ENCODE assay signal across 26 mouse cellular contexts in genomic region chr1:180322896-180323295, GRCm38 (mm10). TPM values are rescaled to one million over a fixed set of nuclear protein-coding genes. Genes with fewer than 3 reads are reported as not detected.
DNase-seq lines count a peak whose midpoint lies in the region; ATAC-seq and TF ChIP-seq lines count a peak whose summit lies in the region.
"Had no signal": no experiment of that assay in that cellular context is flagged by ENCODE, and none has a peak within 500 bp of the region (broad histone marks: within the 10 kb centered on the region; RNA-seq: fewer than 3 reads in every experiment).

No protein-coding gene starts in this region.

- H3K4me1 ChIP-seq in intestine, postnatal 0 days (replicated peaks; ENCODE audit: control insufficient read depth, insufficient read depth, low read length): no peaks in the 10 kb centered on the region
- H3K4me1 ChIP-seq in intestine, embryonic 16.5 days (ENCODE audit: control insufficient read depth, insufficient read depth, low read length): no peaks in the 10 kb centered on the region
- H3K4me1 ChIP-seq in testis, adult 2 months (ENCODE audit: control insufficient read depth, insufficient read depth, low read length): peaks cover 4% of the 10 kb centered on the region
- H3K4me1 ChIP-seq: heart, embryonic 10.5 days had no signal

- no peak overlapping the region for H3K4me2 ChIP-seq in intestine, postnatal 0 days (replicated peaks; ENCODE audit: low read depth)
- H3K4me2 ChIP-seq in intestine, embryonic 16.5 days (ENCODE audit: low read depth, low read length): no peak overlapping the region
- H3K4me2 ChIP-seq: forebrain, embryonic 13.5 days; heart, embryonic 13.5 days; hindbrain, embryonic 14.5 days had no signal

- TF ChIP-seq CTCF in intestine, postnatal 0 days (IDR thresholded peaks at IDR 0.05; ENCODE audit: low read depth): no peak
- no peak for TF ChIP-seq CTCF in testis, adult 2 months (IDR thresholded peaks at IDR 0.05; ENCODE audit: control insufficient read depth, insufficient read depth, insufficient replicate concordance, low read depth, low read length)

- H3K9me3 ChIP-seq in intestine, postnatal 0 days (ENCODE audit: control insufficient read depth): no peaks in the 10 kb centered on the region
- no peaks in the 10 kb centered on the region for H3K9me3 ChIP-seq in intestine, embryonic 16.5 days (ENCODE audit: control insufficient read depth, low read length)
- H3K9me3 ChIP-seq: forebrain, embryonic 10.5 days; forebrain, embryonic 13.5 days; heart, embryonic 10.5 days; heart, embryonic 13.5 days had no signal

- no peaks in the 10 kb centered on the region for H3K36me3 ChIP-seq in intestine, postnatal 0 days (ENCODE audit: control insufficient read depth, insufficient read depth)
- no peaks in the 10 kb centered on the region for H3K36me3 ChIP-seq in intestine, embryonic 16.5 days (ENCODE audit: control insufficient read depth, insufficient read depth, low read length)
- H3K36me3 ChIP-seq in testis, adult 2 months (ENCODE audit: control insufficient read depth, insufficient read depth, low read length): no peaks in the 10 kb centered on the region
- H3K36me3 ChIP-seq: forebrain, embryonic 10.5 days; heart, embryonic 10.5 days; heart, embryonic 13.5 days had no signal

- ATAC-seq in intestine, postnatal 0 days: 0 out of 2 replicates have a peak, but pooled peaks have one; percentile 43
- ATAC-seq in intestine, embryonic 16.5 days: no peak
- ATAC-seq: activated CD4-positive, CD25-positive, alpha-beta regulatory T cell, adult 4 months; forebrain, embryonic 13.5 days; forebrain, embryonic 16.5 days; hindbrain, postnatal 0 days; inflammation-experienced regulatory T-cells, adult 6 months had no signal

- 77% methylated on average over 3 of the region's 3 CpGs for WGBS in intestine, postnatal 0 days
- WGBS in intestine, embryonic 16.5 days: 91% methylated on average over 3 of the region's 3 CpGs

- no peak for TF ChIP-seq POLR2A in testis, adult 2 months (IDR thresholded peaks at IDR 0.05; ENCODE audit: control insufficient read depth, low read depth, low read length)

- H3K27me3 ChIP-seq in intestine, postnatal 0 days (replicated peaks; ENCODE audit: control insufficient read depth, insufficient read depth, low read length): no peaks in the 10 kb centered on the region
- H3K27me3 ChIP-seq in intestine, embryonic 16.5 days (replicated peaks; ENCODE audit: control insufficient read depth, insufficient read depth, low read length): no peaks in the 10 kb centered on the region
- H3K27me3 ChIP-seq in testis, adult 2 months (ENCODE audit: control insufficient read depth, insufficient read depth, low read length): no peaks in the 10 kb centered on the region
- H3K27me3 ChIP-seq: forebrain, embryonic 13.5 days had no signal

- no peak overlapping the region for H3K27ac ChIP-seq in intestine, postnatal 0 days (ENCODE audit: low read depth, low read length)
- H3K27ac ChIP-seq in intestine, embryonic 16.5 days (ENCODE audit: low read length): no peak overlapping the region
- H3K27ac ChIP-seq in testis, adult 2 months (ENCODE audit: control insufficient read depth, insufficient read depth, low read depth, low read length): no peak overlapping the region
- H3K27ac ChIP-seq: forebrain, embryonic 10.5 days; forebrain, embryonic 13.5 days; heart, adult 2 months; heart, embryonic 10.5 days; heart, embryonic 13.5 days; hindbrain, embryonic 14.5 days; hindbrain, postnatal 0 days had no signal

- no peak overlapping the region for H3K9ac ChIP-seq in intestine, postnatal 0 days (ENCODE audit: low read depth, low read length)
- H3K9ac ChIP-seq in intestine, embryonic 16.5 days (ENCODE audit: low read depth, low read length): no peak overlapping the region
- H3K9ac ChIP-seq: forebrain, embryonic 13.5 days; heart, embryonic 13.5 days; hindbrain, embryonic 14.5 days had no signal

- H3K4me3 ChIP-seq in intestine, postnatal 0 days (ENCODE audit: low read depth, low read length): no peak overlapping the region
- no peak overlapping the region for H3K4me3 ChIP-seq in intestine, embryonic 16.5 days (ENCODE audit: low read length)
- H3K4me3 ChIP-seq in testis, adult 2 months (ENCODE audit: control insufficient read depth, low read depth, low read length): peak overlapping the region; percentile 17; the same call in 1 of the 2 replicates
- H3K4me3 ChIP-seq: forebrain, embryonic 10.5 days; forebrain, embryonic 13.5 days; heart, adult 2 months; heart, embryonic 10.5 days; heart, embryonic 13.5 days had no signal

- peak; percentile 58 for DNase-seq in adrenal gland, adult 2 months
- DNase-seq in adrenal gland, postnatal 4 days (ENCODE audit: low spot score in 2 of 2): no peak
- DNase-seq in testis, postnatal 10 days (ENCODE audit: low spot score): no peak
- DNase-seq in embryo, embryonic 9.5 days (ENCODE audit: extremely low spot score): no peak
- DNase-seq: cerebellum, adult 11-12 months; cerebellum, adult 8-10 months; cerebellum, postnatal 10 days; cerebellum, postnatal 36 days; embryo, embryonic 11 days; gastrocnemius, postnatal 10 days; gastrocnemius, postnatal 36 days; heart, postnatal 14 days; heart, postnatal 4 days had no signal

RNA-seq across cellular contexts. Expression of gene Itpkb, which starts 7.4 kb away (rescaled TPM):
- 10 to 100 TPM; 45.6 to 76.4 TPM for total RNA-seq in adrenal gland, adult 2 months (2021)
- 22.6 and 25.3 TPM in 2 replicates for polyA plus RNA-seq in adrenal gland, adult 2 months (2012; rRNA removed)
- total RNA-seq in adrenal gland, postnatal 4 days (2021): 10 to 100 TPM; 73.5 to 77.8 TPM
- 2.3 and 3.4 TPM in 2 replicates for polyA plus RNA-seq in intestine, postnatal 0 days (2015; fragmentation: Nextera tagmentation; extraction: Ambion mirVana)
- polyA plus RNA-seq in intestine, embryonic 16.5 days (2015; fragmentation: Nextera tagmentation; extraction: Ambion mirVana): 5.1 TPM in 2 replicates
- 9.9 TPM in 2 replicates for polyA plus RNA-seq in testis, adult 2 months (2012; rRNA removed)

RNA-seq across cellular contexts. Expression of gene Psen2, which starts 59.7 kb away (rescaled TPM):
- total RNA-seq in adrenal gland, adult 2 months (2021): 10 to 100 TPM; 32.4 to 33.5 TPM
- 60.5 and 75.3 TPM in 2 replicates for polyA plus RNA-seq in adrenal gland, adult 2 months (2012; rRNA removed)
- 10 to 100 TPM; 40.2 to 45.4 TPM for total RNA-seq in adrenal gland, postnatal 4 days (2021)
- 12.3 and 14.8 TPM in 2 replicates for polyA plus RNA-seq in intestine, postnatal 0 days (2015; fragmentation: Nextera tagmentation; extraction: Ambion mirVana)
- polyA plus RNA-seq in intestine, embryonic 16.5 days (2015; fragmentation: Nextera tagmentation; extraction: Ambion mirVana): 22.6 and 25.2 TPM in 2 replicates
- polyA plus RNA-seq in testis, adult 2 months (2012; rRNA removed): 8.7 and 8.8 TPM in 2 replicates
